Mouse (Mus musculus) c-Kit-positive CD71-negative TER-119-negative erythroid progenitor cells, embryonic 14.5 days (primary cell): ENCODE results near the gene Lacc1.
A peak's percentile ranks its signal among the peaks of the same experiment; 100 is the strongest.
"Not testable (repeated sequence)": the region's sequence is repeated elsewhere in the genome, so short reads cannot be mapped to it uniquely, and the experiment has no call there.

ENCODE experiments used
- DNase-seq: peaks from one replicate; pipeline ENCODE4 v3.0.0-alpha.2; 2013; ENCODE audit warnings: low read depth

The Lacc1 gene

GRCm38 (mm10) chr14:77036226-77037046, at the start of gene Lacc1, which contains the start of gene Ccdc122:
Gene Lacc1, minus strand, starts transcription at chr14:77036904.
Gene Ccdc122, plus strand, starts transcription at chr14:77036772.
- peak; percentile 52 for DNase-seq

GRCm38 (mm10) chr14:77081248-77081647, 44.5 kb upstream of the Lacc1 start:
- no peak for DNase-seq

GRCm38 (mm10) chr14:77069361-77069760, 32.7 kb upstream of the Lacc1 start:
- no peak for DNase-seq

- no peak for DNase-seq
Observed at GRCm38 (mm10) chr14:77053288-77053687, 16.6 kb upstream of the Lacc1 start.

- no peak for DNase-seq
Observed at GRCm38 (mm10) chr14:77037832-77038425, 1.2 kb upstream of the Lacc1 start.

GRCm38 (mm10) chr14:77037330-77037729, 626 bp upstream of the Lacc1 start:
- no peak for DNase-seq

- no peak for DNase-seq
Observed at GRCm38 (mm10) chr14:77034970-77035369, 1.7 kb downstream of the Lacc1 start.

GRCm38 (mm10) chr14:77034175-77034915, 2.4 kb downstream of the Lacc1 start:
- peak; percentile 34 for DNase-seq

GRCm38 (mm10) chr14:77033391-77033790, 3.3 kb downstream of the Lacc1 start:
- no peak for DNase-seq

- no peak for DNase-seq
Observed at GRCm38 (mm10) chr14:77032433-77032832, 4.3 kb downstream of the Lacc1 start.

- DNase-seq, result no peak
Observed at GRCm38 (mm10) chr14:77030808-77031207, 5.9 kb downstream of the Lacc1 start.

GRCm38 (mm10) chr14:77029319-77030054, 7.2 kb downstream of the Lacc1 start:
- DNase-seq, result no peak

GRCm38 (mm10) chr14:77024499-77024898, 12.2 kb downstream of the Lacc1 start:
- DNase-seq, result no peak

GRCm38 (mm10) chr14:77017211-77017610, 19.5 kb downstream of the Lacc1 start:
- DNase-seq, result no peak

GRCm38 (mm10) chr14:77016783-77017182, 19.9 kb downstream of the Lacc1 start:
- DNase-seq, result not testable (repeated sequence)

- DNase-seq, result peak; percentile 60
Observed at GRCm38 (mm10) chr14:77011804-77012203, 24.9 kb downstream of the Lacc1 start.

- DNase-seq, result peak; percentile 60
Observed at GRCm38 (mm10) chr14:77008238-77008637, 28.5 kb downstream of the Lacc1 start.

- DNase-seq, result no peak
Observed at GRCm38 (mm10) chr14:77005566-77005965, 31.1 kb downstream of the Lacc1 start.

GRCm38 (mm10) chr14:77004740-77005139, 32.0 kb downstream of the Lacc1 start:
- DNase-seq, result no peak

GRCm38 (mm10) chr14:76990351-76990750, 46.4 kb downstream of the Lacc1 start:
- not testable (repeated sequence) for DNase-seq

- DNase-seq, result no peak
Observed at GRCm38 (mm10) chr14:76981781-76982180, 54.9 kb downstream of the Lacc1 start.

GRCm38 (mm10) chr14:76981176-76981575, 55.5 kb downstream of the Lacc1 start:
- DNase-seq, result no peak
